In the genomic region with DNA sequence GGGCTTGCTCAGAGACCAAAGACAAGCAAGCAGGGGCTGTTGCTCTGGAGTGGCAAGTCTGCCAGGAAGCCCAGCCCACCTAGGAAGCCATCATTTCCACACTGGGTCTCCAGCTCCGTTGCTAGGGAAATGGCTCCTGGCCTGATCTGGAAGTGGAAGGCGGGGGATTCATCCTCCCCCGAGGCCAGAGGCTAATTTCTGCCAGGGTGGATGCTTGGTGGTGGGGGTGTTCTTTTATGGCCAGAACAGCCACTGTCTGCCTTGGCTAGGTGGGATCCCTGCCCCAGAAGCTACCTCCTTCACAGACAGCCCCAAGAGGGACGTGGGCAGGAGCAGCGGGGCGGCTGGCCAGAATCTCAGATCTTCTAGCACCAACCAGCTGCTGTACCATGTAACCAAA, we compare ENCODE assay signal across 8 mouse cellular contexts. TPM values are rescaled to one million over a fixed set of nuclear protein-coding genes. Genes with fewer than 3 reads are reported as not detected.
A peak's percentile ranks its signal among the peaks of the same experiment; 100 is the strongest.
DNase-seq lines count a peak whose midpoint lies in the region; ATAC-seq and TF ChIP-seq lines count a peak whose summit lies in the region.

No protein-coding gene starts in this region.

- H3K4me3 ChIP-seq in kidney, embryonic 16.5 days (ENCODE audit: low read length) = no peak overlapping the region
- no peak overlapping the region for H3K4me3 ChIP-seq in forebrain, embryonic 11.5 days (ENCODE audit: low read depth, low read length)
- H3K4me3 ChIP-seq in hindbrain, embryonic 14.5 days (replicated peaks; ENCODE audit: low read length) = no peak overlapping the region
- H3K4me3 ChIP-seq in midbrain, postnatal 0 days (ENCODE audit: low read depth, low read length) = no peak overlapping the region

- no peak for DNase-seq in kidney, adult 11 months
- no peak for DNase-seq in forebrain, embryonic 11.5 days (ENCODE audit: low spot score)
- no peak for DNase-seq in hindbrain, embryonic 14.5 days (ENCODE audit: low spot score)
- DNase-seq in midbrain, postnatal 0 days (ENCODE audit: low spot score) = peak; percentile 69
- no peak for DNase-seq in gastrocnemius, postnatal 36 days

- peak overlapping the region; percentile 34 for H3K27ac ChIP-seq in kidney, embryonic 16.5 days (ENCODE audit: low read length)
- peak overlapping the region; percentile 37; the same call in 1 of the 2 replicates for H3K27ac ChIP-seq in forebrain, embryonic 11.5 days (ENCODE audit: low read depth, low read length)
- H3K27ac ChIP-seq in hindbrain, embryonic 14.5 days = peak overlapping the region; percentile 72
- H3K27ac ChIP-seq in midbrain, postnatal 0 days (ENCODE audit: low read depth, low read length) = peak overlapping the region; percentile 21; the same call in 1 of the 2 replicates

- 0 out of 2 replicates have a peak overlapping the region, but pooled peaks have one; percentile 36 for H3K9ac ChIP-seq in kidney, embryonic 16.5 days (replicated peaks; ENCODE audit: low read length)
- no peak overlapping the region; the same call in 1 of the 2 replicates for H3K9ac ChIP-seq in forebrain, embryonic 11.5 days (ENCODE audit: low read length)
- peak overlapping the region; percentile 46 for H3K9ac ChIP-seq in hindbrain, embryonic 14.5 days
- no peak overlapping the region; the same call in 1 of the 2 replicates for H3K9ac ChIP-seq in midbrain, postnatal 0 days (replicated peaks; ENCODE audit: low read length, poor library complexity, severe bottlenecking)

- TF ChIP-seq CTCF in midbrain, postnatal 0 days (IDR thresholded peaks at IDR 0.05) = no peak

- ATAC-seq in kidney, embryonic 16.5 days (ENCODE audit: low FRiP score, low TSS enrichment) = no peak
- no peak for ATAC-seq in forebrain, embryonic 11.5 days (replicated peaks; ENCODE audit: low FRiP score)
- ATAC-seq in hindbrain, embryonic 14.5 days (ENCODE audit: low FRiP score) = no peak
- ATAC-seq in midbrain, postnatal 0 days (ENCODE audit: low FRiP score) = no peak
- ATAC-seq in megakaryocyte, adult 5-6 weeks (ENCODE audit: poor library complexity, severe bottlenecking) = no peak
- ATAC-seq in activated CD4-positive, CD25-positive, alpha-beta regulatory T cell, adult 4 months = no peak

- no peaks in the 10 kb centered on the region for H3K9me3 ChIP-seq in kidney, embryonic 16.5 days (ENCODE audit: low read length)
- no peaks in the 10 kb centered on the region for H3K9me3 ChIP-seq in forebrain, embryonic 11.5 days (ENCODE audit: control insufficient read depth, low read length)
- H3K9me3 ChIP-seq in hindbrain, embryonic 14.5 days (ENCODE audit: control insufficient read depth, low read length) = no peaks in the 10 kb centered on the region
- H3K9me3 ChIP-seq in midbrain, postnatal 0 days (ENCODE audit: low read length) = no peaks in the 10 kb centered on the region

- peaks cover 55% of the 10 kb centered on the region for H3K4me1 ChIP-seq in kidney, embryonic 16.5 days (ENCODE audit: insufficient read depth, low read length)
- H3K4me1 ChIP-seq in forebrain, embryonic 11.5 days (replicated peaks; ENCODE audit: control insufficient read depth, insufficient read depth, low read length) = peaks cover 28% of the 10 kb centered on the region
- H3K4me1 ChIP-seq in hindbrain, embryonic 14.5 days (replicated peaks; ENCODE audit: control insufficient read depth, insufficient read depth, low read length) = peaks cover 54% of the 10 kb centered on the region
- H3K4me1 ChIP-seq in midbrain, postnatal 0 days (ENCODE audit: insufficient read depth, low read length) = peaks cover 34% of the 10 kb centered on the region

- intact Hi-C loops in gastrocnemius, postnatal 36 days (cut with DNase I) = no loop called here

- H3K27me3 ChIP-seq in kidney, embryonic 16.5 days (ENCODE audit: insufficient read depth, low read length) = no peaks in the 10 kb centered on the region
- no peaks in the 10 kb centered on the region for H3K27me3 ChIP-seq in forebrain, embryonic 11.5 days (ENCODE audit: control insufficient read depth, insufficient read depth, low read length)
- no peaks in the 10 kb centered on the region for H3K27me3 ChIP-seq in hindbrain, embryonic 14.5 days (ENCODE audit: control insufficient read depth, insufficient read depth, low read length)
- H3K27me3 ChIP-seq in midbrain, postnatal 0 days (ENCODE audit: insufficient read depth, low read length) = no peaks in the 10 kb centered on the region

- WGBS in kidney, embryonic 16.5 days = 28% methylated on average over 6 of the region's 6 CpGs
- 56% methylated on average over 6 of the region's 6 CpGs for WGBS in forebrain, embryonic 11.5 days
- 38% methylated on average over 6 of the region's 6 CpGs for WGBS in hindbrain, embryonic 14.5 days
- WGBS in midbrain, postnatal 0 days = 36% methylated on average over 6 of the region's 6 CpGs

- 0 out of 2 replicates have a peak overlapping the region, but pooled peaks have one; percentile 10 for H3K4me2 ChIP-seq in kidney, embryonic 16.5 days (replicated peaks; ENCODE audit: low read depth, low read length)
- H3K4me2 ChIP-seq in forebrain, embryonic 11.5 days (ENCODE audit: low read depth, low read length, severe bottlenecking) = no peak overlapping the region
- H3K4me2 ChIP-seq in hindbrain, embryonic 14.5 days (replicated peaks) = peak overlapping the region; percentile 37
- peak overlapping the region; percentile 31 for H3K4me2 ChIP-seq in midbrain, postnatal 0 days (ENCODE audit: low read depth, low read length, poor library complexity, severe bottlenecking)

- H3K36me3 ChIP-seq in kidney, embryonic 16.5 days (ENCODE audit: insufficient read depth, low read length) = peaks cover 18% of the 10 kb centered on the region
- peaks cover 3% of the 10 kb centered on the region; the same call in 1 of the 2 replicates for H3K36me3 ChIP-seq in forebrain, embryonic 11.5 days (ENCODE audit: control insufficient read depth, insufficient read depth, low read length)
- peaks cover 32% of the 10 kb centered on the region for H3K36me3 ChIP-seq in hindbrain, embryonic 14.5 days (replicated peaks; ENCODE audit: control insufficient read depth, insufficient read depth)
- peaks cover 26% of the 10 kb centered on the region for H3K36me3 ChIP-seq in midbrain, postnatal 0 days (ENCODE audit: insufficient read depth, low read length)

RNA-seq across cellular contexts. Expression of gene Tmem201, which starts 4.1 kb away (rescaled TPM):
- 39.2 and 41.8 TPM in 2 replicates for polyA plus RNA-seq in kidney, embryonic 16.5 days (2015; fragmentation: Nextera tagmentation; extraction: Ambion mirVana)
- polyA plus RNA-seq in forebrain, embryonic 11.5 days (2014; fragmentation: Nextera tagmentation; extraction: Ambion mirVana) = 25.1 and 26.3 TPM in 2 replicates
- polyA plus RNA-seq in hindbrain, embryonic 14.5 days (2014; fragmentation: Nextera tagmentation; extraction: Ambion mirVana) = 29.9 and 31.9 TPM in 2 replicates
- 55.2 and 67.8 TPM in 2 replicates for total RNA-seq in midbrain, postnatal 0 days (2014; rRNA removed)
- 44.8 and 48.5 TPM in 2 replicates for polyA plus RNA-seq in midbrain, postnatal 0 days (2015; fragmentation: Nextera tagmentation; extraction: Ambion mirVana)
- 10 to 100 TPM; 33.1 to 40.5 TPM for total RNA-seq in gastrocnemius, postnatal 36 days (2021)
- total RNA-seq in megakaryocyte, adult 5-6 weeks (2015) = 1.2 and 2.9 TPM in 2 replicates
- 1.5 and 1.9 TPM in 2 replicates for total RNA-seq in megakaryocyte, adult 5-6 weeks (2017)
- polyA plus RNA-seq in activated CD4-positive, CD25-positive, alpha-beta regulatory T cell, adult 4 months (2017; shearing (Covaris generic)) = 1 to 10 TPM; 3.0 to 6.8 TPM

RNA-seq across cellular contexts. Expression of gene Pik3cd, which starts 31.4 kb away (rescaled TPM):
- 4.5 and 4.7 TPM in 2 replicates for polyA plus RNA-seq in kidney, embryonic 16.5 days (2015; fragmentation: Nextera tagmentation; extraction: Ambion mirVana)
- polyA plus RNA-seq in forebrain, embryonic 11.5 days (2014; fragmentation: Nextera tagmentation; extraction: Ambion mirVana) = 6.3 and 7.0 TPM in 2 replicates
- 15.3 and 16.5 TPM in 2 replicates for polyA plus RNA-seq in hindbrain, embryonic 14.5 days (2014; fragmentation: Nextera tagmentation; extraction: Ambion mirVana)
- total RNA-seq in midbrain, postnatal 0 days (2014; rRNA removed) = 15.9 and 18.5 TPM in 2 replicates
- 9.7 and 10.4 TPM in 2 replicates for polyA plus RNA-seq in midbrain, postnatal 0 days (2015; fragmentation: Nextera tagmentation; extraction: Ambion mirVana)
- total RNA-seq in gastrocnemius, postnatal 36 days (2021) = 1 to 10 TPM; 8.8 to 10.0 TPM
- 76.6 and 78.3 TPM in 2 replicates for total RNA-seq in megakaryocyte, adult 5-6 weeks (2015)
- 129 and 130 TPM in 2 replicates for total RNA-seq in megakaryocyte, adult 5-6 weeks (2017)
- polyA plus RNA-seq in activated CD4-positive, CD25-positive, alpha-beta regulatory T cell, adult 4 months (2017; shearing (Covaris generic)) = 100 to 1,000 TPM in 1 of 2 experiments, 10 to 100 TPM in 1; 80.6 to 129 TPM

RNA-seq across cellular contexts. Expression of gene Slc25a33, which starts 40.3 kb away (rescaled TPM):
- 13.9 and 14.2 TPM in 2 replicates for polyA plus RNA-seq in kidney, embryonic 16.5 days (2015; fragmentation: Nextera tagmentation; extraction: Ambion mirVana)
- 12.0 and 12.2 TPM in 2 replicates for polyA plus RNA-seq in forebrain, embryonic 11.5 days (2014; fragmentation: Nextera tagmentation; extraction: Ambion mirVana)
- polyA plus RNA-seq in hindbrain, embryonic 14.5 days (2014; fragmentation: Nextera tagmentation; extraction: Ambion mirVana) = 38.2 and 40.2 TPM in 2 replicates
- total RNA-seq in midbrain, postnatal 0 days (2014; rRNA removed) = 16.6 and 19.8 TPM in 2 replicates
- polyA plus RNA-seq in midbrain, postnatal 0 days (2015; fragmentation: Nextera tagmentation; extraction: Ambion mirVana) = 32.7 and 34.8 TPM in 2 replicates
- 10 to 100 TPM; 10.8 to 12.5 TPM for total RNA-seq in gastrocnemius, postnatal 36 days (2021)
- total RNA-seq in megakaryocyte, adult 5-6 weeks (2015) = 1.7 and 2.3 TPM in 2 replicates
- total RNA-seq in megakaryocyte, adult 5-6 weeks (2017) = 1.1 and 1.7 TPM in 2 replicates
- polyA plus RNA-seq in activated CD4-positive, CD25-positive, alpha-beta regulatory T cell, adult 4 months (2017; shearing (Covaris generic)) = 1 to 10 TPM; 5.2 to 7.7 TPM

Comparison
In these comparisons a context has a peak if more than half of its experiments do, and no peak if none do; other contexts are left out.
1. H3K27ac ChIP-seq: peak in every context shown above with its lines; median percentile 72 in hindbrain, embryonic 14.5 days; 37 in forebrain, embryonic 11.5 days; 34 in kidney, embryonic 16.5 days; 21 in midbrain, postnatal 0 days.
2. H3K9ac ChIP-seq: peak in kidney, embryonic 16.5 days (single experiment) and hindbrain, embryonic 14.5 days (single experiment); none in forebrain, embryonic 11.5 days (single experiment) and midbrain, postnatal 0 days (single experiment).